Mouse (Mus musculus) kidney, postnatal 14 days (tissue): ENCODE measurements around the gene Depdc1b.
A peak's percentile ranks its signal among the peaks of the same experiment; 100 is the strongest.

Source experiments
- DNase-seq: peaks from one replicate; pipeline ENCODE4 v3.0.0; 2022; ENCODE audit warnings: mixed read lengths

Gene Depdc1b

GRCm38 (mm10) chr13:108319028-108319427 is 2.9 kb downstream of the Depdc1b start:
- DNase-seq: no peak

GRCm38 (mm10) chr13:108320216-108320615 is 4.1 kb downstream of the Depdc1b start:
- DNase-seq: no peak

GRCm38 (mm10) chr13:108322466-108322865 is 6.3 kb downstream of the Depdc1b start:
- DNase-seq: no peak

- no peak for DNase-seq
These were observed 7.2 kb downstream of the Depdc1b start for GRCm38 (mm10) chr13:108323317-108323716.

GRCm38 (mm10) chr13:108323866-108324829 is 8.0 kb downstream of the Depdc1b start:
- DNase-seq: peak; percentile 64

- DNase-seq: peak; percentile 46
These were observed 9.7 kb downstream of the Depdc1b start for GRCm38 (mm10) chr13:108325871-108326270.

GRCm38 (mm10) chr13:108326351-108326750 is 10.2 kb downstream of the Depdc1b start:
- DNase-seq: peak; percentile 90

- DNase-seq: no peak
These were observed 10.9 kb downstream of the Depdc1b start for GRCm38 (mm10) chr13:108327047-108327446.

GRCm38 (mm10) chr13:108328406-108329180 is 12.5 kb downstream of the Depdc1b start:
- DNase-seq: no peak

GRCm38 (mm10) chr13:108329693-108330092 is 13.6 kb downstream of the Depdc1b start:
- no peak for DNase-seq

GRCm38 (mm10) chr13:108335257-108336003 is 19.3 kb downstream of the Depdc1b start:
- no peak for DNase-seq

- DNase-seq: no peak
These were observed 20.1 kb downstream of the Depdc1b start for GRCm38 (mm10) chr13:108336192-108336591.

GRCm38 (mm10) chr13:108337340-108337739 is 21.2 kb downstream of the Depdc1b start:
- DNase-seq: no peak

- DNase-seq: peak; percentile 71
These were observed 22.1 kb downstream of the Depdc1b start for GRCm38 (mm10) chr13:108338076-108338836.

- peak; percentile 29 for DNase-seq
These were observed 23.9 kb downstream of the Depdc1b start for GRCm38 (mm10) chr13:108339907-108340596.

GRCm38 (mm10) chr13:108341585-108341984 is 25.5 kb downstream of the Depdc1b start:
- DNase-seq: no peak

GRCm38 (mm10) chr13:108345756-108346155 is 29.6 kb downstream of the Depdc1b start:
- no peak for DNase-seq

GRCm38 (mm10) chr13:108347016-108347415 is 30.9 kb downstream of the Depdc1b start:
- DNase-seq: peak; percentile 38

- no peak for DNase-seq
These were observed 33.5 kb downstream of the Depdc1b start for GRCm38 (mm10) chr13:108349624-108350023.

- no peak for DNase-seq
These were observed 37.6 kb downstream of the Depdc1b start for GRCm38 (mm10) chr13:108353781-108354180.

- no peak for DNase-seq
These were observed 38.8 kb downstream of the Depdc1b start for GRCm38 (mm10) chr13:108354804-108355552.
